Mouse (Mus musculus) hindbrain, embryonic 15.5 days (tissue): ENCODE measurements around the gene Ddx60. TPM values are rescaled to one million over a fixed set of nuclear protein-coding genes. Genes with fewer than 3 reads are reported as not detected.

Source experiments
- ATAC-seq: fragments of 200-750 bp; cut with Nextera tagmentation; 2 replicates; pipeline ENCODE4 v1.8.0; 2017; ENCODE audit warnings: low read depth, moderate number of reproducible peaks, moderate TSS enrichment; ENCODE audit not compliant: low FRiP score
- H3K27ac ChIP-seq: fragments of 300-500 bp; sonication (generic); replicated peaks from 2 replicates; pipeline ENCODE4 v1.5.1; 2015; ENCODE audit warnings: mild to moderate bottlenecking, inconsistent platforms
- H3K27me3 ChIP-seq: fragments of 300-500 bp; sonication (generic); 2 replicates; pipeline ENCODE4 v1.6.1; 2015; ENCODE audit warnings: control low read depth, inconsistent platforms
- H3K36me3 ChIP-seq: fragments of 300-500 bp; sonication (generic); 2 replicates; pipeline ENCODE4 v1.6.1; 2015; ENCODE audit warnings: control low read depth, inconsistent platforms
- H3K4me1 ChIP-seq: fragments of 300-500 bp; sonication (generic); replicated peaks from 2 replicates; pipeline ENCODE4 v1.6.1; 2015; ENCODE audit warnings: control low read depth, inconsistent platforms
- H3K4me2 ChIP-seq: fragments of 300-500 bp; sonication (generic); 2 replicates; pipeline ENCODE4 v1.6.1; 2015; ENCODE audit warnings: moderate library complexity, mild to moderate bottlenecking, inconsistent platforms
- H3K4me3 ChIP-seq: fragments of 300-500 bp; sonication (generic); 2 replicates; pipeline ENCODE4 v1.5.1; 2015; ENCODE audit warnings: mild to moderate bottlenecking, inconsistent platforms
- H3K9ac ChIP-seq: fragments of 300-500 bp; sonication (generic); 2 replicates; pipeline ENCODE4 v1.6.1; 2015; ENCODE audit warnings: inconsistent platforms
- H3K9me3 ChIP-seq: fragments of 300-500 bp; sonication (generic); 2 replicates; pipeline ENCODE4 v1.6.1; 2016; ENCODE audit warnings: control low read depth, inconsistent platforms
- WGBS: fragments of 180-500 bp; shearing (Covaris S2); methylation state at CpG from one replicate; pipeline ENCODE4 v1.1.7; 2015; 5-methylcytosine and 5-hydroxymethylcytosine counted together
- polyA plus RNA-seq: library from polyadenylated mRNA; unstranded; fragments of >200 nt; fragmentation: Nextera tagmentation; extraction: Ambion mirVana; gene quantifications from 2 replicates; pipeline ENCODE4 v1.2.1, GENCODE M21; 2015

Gene Ddx60
- 0.22 and 0.69 TPM in 2 replicates for polyA plus RNA-seq

- Histone ChIP-seq H3K4me3 (peak within 1 kb of the TSS; percentile 42), H3K4me2 (peak within 1 kb of the TSS; percentile 70), H3K27ac (no peak within 1 kb of the TSS), H3K9me3 (no peaks in the 10 kb centered on the region), H3K4me1 (peaks cover 7% of the 10 kb centered on the region), H3K9ac (0 out of 2 replicates have a peak within 1 kb of the TSS, but pooled peaks have one; percentile 20), H3K27me3 (no peaks in the 10 kb centered on the region), H3K36me3 (no peaks in the 10 kb centered on the region)
- peak; percentile 45; the same call in 1 of the 2 replicates for ATAC-seq
- WGBS: 13% methylated on average over 22 of the region's 22 CpGs
These were observed at the start of gene Ddx60 for GRCm38 (mm10) chr8:61927777-61928494. TSS of gene Ddx60 (plus strand) at chr8:61928087.

- H3K27ac ChIP-seq: no peak overlapping the region
- no peak overlapping the region for H3K9ac ChIP-seq
- 60% methylated on average over 2 of the region's 2 CpGs for WGBS
- H3K4me3 ChIP-seq: no peak overlapping the region
- no peaks in the 10 kb centered on the region for H3K36me3 ChIP-seq
- H3K4me1 ChIP-seq: no peaks in the 10 kb centered on the region
- ATAC-seq: no peak; the same call in 1 of the 2 replicates
- no peaks in the 10 kb centered on the region for H3K27me3 ChIP-seq
- H3K9me3 ChIP-seq: no peaks in the 10 kb centered on the region
- no peak overlapping the region for H3K4me2 ChIP-seq
These were observed 33.8 kb upstream of the Ddx60 start for GRCm38 (mm10) chr8:61894062-61894461.

- no peak overlapping the region for H3K4me2 ChIP-seq
- no peaks in the 10 kb centered on the region for H3K36me3 ChIP-seq
- H3K9me3 ChIP-seq: no peaks in the 10 kb centered on the region
- 91% methylated on average over 1 of the region's 1 CpGs for WGBS
- no peak overlapping the region for H3K4me3 ChIP-seq
- H3K27ac ChIP-seq: no peak overlapping the region
- H3K4me1 ChIP-seq: no peaks in the 10 kb centered on the region
- H3K9ac ChIP-seq: no peak overlapping the region
- no peak for ATAC-seq
- no peaks in the 10 kb centered on the region for H3K27me3 ChIP-seq
These were observed 31.1 kb upstream of the Ddx60 start for GRCm38 (mm10) chr8:61896742-61897141.

- H3K27me3 ChIP-seq: no peaks in the 10 kb centered on the region
These were observed 30.5 kb upstream of the Ddx60 start for GRCm38 (mm10) chr8:61897402-61897801.

GRCm38 (mm10) chr8:61901028-61901717 is 26.7 kb upstream of the Ddx60 start:
- no peaks in the 10 kb centered on the region for H3K4me1 ChIP-seq
- H3K27me3 ChIP-seq: no peaks in the 10 kb centered on the region
- no peak overlapping the region for H3K4me3 ChIP-seq
- no peak overlapping the region for H3K27ac ChIP-seq
- ATAC-seq: no peak
- H3K9me3 ChIP-seq: no peaks in the 10 kb centered on the region
- no peak overlapping the region for H3K4me2 ChIP-seq
- no peak overlapping the region for H3K9ac ChIP-seq
- H3K36me3 ChIP-seq: no peaks in the 10 kb centered on the region
- 18% methylated on average over 6 of the region's 6 CpGs for WGBS

More at GRCm38 (mm10) chr8:61897402-61897801, 30.5 kb upstream of the Ddx60 start:
- Histone ChIP-seq H3K36me3 (no peaks in the 10 kb centered on the region), H3K27ac (no peak overlapping the region), H3K4me1 (no peaks in the 10 kb centered on the region), H3K4me2 (no peak overlapping the region), H3K9me3 (no peaks in the 10 kb centered on the region), H3K4me3 (no peak overlapping the region), H3K9ac (no peak overlapping the region)
- 81% methylated on average over 1 of the region's 1 CpGs for WGBS
- ATAC-seq: no peak

- no peak within 1 kb of the TSS for H3K4me2 ChIP-seq
- H3K27ac ChIP-seq: no peak within 1 kb of the TSS
- H3K9ac ChIP-seq: no peak within 1 kb of the TSS
- WGBS: 87% methylated on average over 5 of the region's 5 CpGs
- no peaks in the 10 kb centered on the region for H3K9me3 ChIP-seq
- H3K36me3 ChIP-seq: no peaks in the 10 kb centered on the region
- ATAC-seq: no peak
- no peaks in the 10 kb centered on the region for H3K27me3 ChIP-seq
- no peak within 1 kb of the TSS for H3K4me3 ChIP-seq
- H3K4me1 ChIP-seq: no peaks in the 10 kb centered on the region
These were observed 25.4 kb upstream of the Ddx60 start, which contains the start of gene Palld for GRCm38 (mm10) chr8:61902521-61902920. TSS of gene Palld (minus strand) at chr8:61902690.

- no peak overlapping the region for H3K9ac ChIP-seq
- H3K27ac ChIP-seq: no peak overlapping the region
- H3K36me3 ChIP-seq: no peaks in the 10 kb centered on the region
- no peaks in the 10 kb centered on the region for H3K4me1 ChIP-seq
- H3K9me3 ChIP-seq: no peaks in the 10 kb centered on the region
- H3K4me2 ChIP-seq: no peak overlapping the region
- no peaks in the 10 kb centered on the region for H3K27me3 ChIP-seq
- no peak for ATAC-seq
- 75% methylated on average over 13 of the region's 13 CpGs for WGBS
- no peak overlapping the region for H3K4me3 ChIP-seq
These were observed 19.3 kb upstream of the Ddx60 start for GRCm38 (mm10) chr8:61908303-61909215.

- no peaks in the 10 kb centered on the region for H3K4me1 ChIP-seq
These were observed 18.6 kb upstream of the Ddx60 start for GRCm38 (mm10) chr8:61909313-61909712.

GRCm38 (mm10) chr8:61912817-61913216 is 15.1 kb upstream of the Ddx60 start:
- H3K27me3 ChIP-seq: no peaks in the 10 kb centered on the region
- H3K4me1 ChIP-seq: no peaks in the 10 kb centered on the region
- no peak overlapping the region for H3K9ac ChIP-seq
- no peak for ATAC-seq
- WGBS: 98% methylated on average over 5 of the region's 5 CpGs
- no peak overlapping the region for H3K4me2 ChIP-seq
- no peak overlapping the region for H3K4me3 ChIP-seq
- H3K9me3 ChIP-seq: no peaks in the 10 kb centered on the region
- H3K27ac ChIP-seq: no peak overlapping the region
- H3K36me3 ChIP-seq: no peaks in the 10 kb centered on the region

More at GRCm38 (mm10) chr8:61909313-61909712, 18.6 kb upstream of the Ddx60 start:
- Histone ChIP-seq H3K4me3 (no peak overlapping the region), H3K9me3 (no peaks in the 10 kb centered on the region), H3K9ac (no peak overlapping the region), H3K36me3 (no peaks in the 10 kb centered on the region), H3K27me3 (no peaks in the 10 kb centered on the region), H3K4me2 (no peak overlapping the region), H3K27ac (no peak overlapping the region)
- 93% methylated on average over 3 of the region's 3 CpGs for WGBS
- ATAC-seq: no peak

GRCm38 (mm10) chr8:61913957-61914356 is 13.9 kb upstream of the Ddx60 start:
- no peak overlapping the region for H3K4me2 ChIP-seq
- H3K36me3 ChIP-seq: no peaks in the 10 kb centered on the region
- H3K9me3 ChIP-seq: no peaks in the 10 kb centered on the region
- no peak for ATAC-seq
- H3K4me3 ChIP-seq: no peak overlapping the region
- no peaks in the 10 kb centered on the region for H3K27me3 ChIP-seq
- H3K27ac ChIP-seq: no peak overlapping the region
- H3K4me1 ChIP-seq: no peaks in the 10 kb centered on the region
- no peak overlapping the region for H3K9ac ChIP-seq
- WGBS: 87% methylated on average over 9 of the region's 9 CpGs

- H3K27me3 ChIP-seq: no peaks in the 10 kb centered on the region
- no peak overlapping the region for H3K27ac ChIP-seq
- WGBS: 87% methylated on average over 4 of the region's 4 CpGs
- H3K4me1 ChIP-seq: no peaks in the 10 kb centered on the region
- H3K9ac ChIP-seq: no peak overlapping the region
- H3K4me3 ChIP-seq: no peak overlapping the region
- no peak overlapping the region for H3K4me2 ChIP-seq
- H3K36me3 ChIP-seq: no peaks in the 10 kb centered on the region
- ATAC-seq: no peak
- H3K9me3 ChIP-seq: no peaks in the 10 kb centered on the region
These were observed 10.6 kb upstream of the Ddx60 start for GRCm38 (mm10) chr8:61917287-61917686.
